Mouse (Mus musculus): Measurements from ENCODE around the gene Gm42906. TPM values are rescaled to one million over a fixed set of nuclear protein-coding genes. Genes with fewer than 3 reads are reported as not detected.

Gm42906 gene
- polyA plus RNA-seq, 1 experiment from 2014 or later = not detected

DNA sequence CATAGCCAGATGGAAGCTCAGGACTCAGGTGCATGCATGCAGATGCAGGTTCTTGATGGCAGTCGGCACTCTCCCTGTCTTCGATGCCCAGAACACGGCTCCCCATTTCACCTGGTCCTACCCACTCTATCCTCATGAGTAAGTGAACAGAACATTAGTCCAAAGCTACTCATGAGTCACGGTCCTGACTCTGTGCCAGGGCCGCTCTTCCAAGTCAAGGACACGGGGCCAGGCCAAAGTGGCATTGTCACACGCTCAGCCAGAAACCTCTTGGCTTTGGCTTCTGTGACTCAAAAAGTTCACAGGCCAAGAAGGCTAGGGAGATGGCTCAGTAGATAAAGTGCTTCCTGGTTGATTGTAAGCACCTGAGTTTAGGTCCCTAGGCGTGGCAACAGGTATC is 81.3 kb downstream of the Gm42906 start:
- Histone ChIP-seq H3K4me2 (no peak overlapping the region), H3K4me3 (no peak overlapping the region), H3K9ac (no peak overlapping the region), H3K27me3 (no peaks in the 10 kb centered on the region), H3K4me1 (no peaks in the 10 kb centered on the region), H3K27ac (no peak overlapping the region), H3K9me3 (replicated peaks) (no peaks in the 10 kb centered on the region), H3K36me3 (ENCODE audit: poor library complexity, severe bottlenecking) (no peaks in the 10 kb centered on the region)
- ATAC-seq = no peak
- WGBS = 92% methylated on average over 8 of the region's 8 CpGs

DNA sequence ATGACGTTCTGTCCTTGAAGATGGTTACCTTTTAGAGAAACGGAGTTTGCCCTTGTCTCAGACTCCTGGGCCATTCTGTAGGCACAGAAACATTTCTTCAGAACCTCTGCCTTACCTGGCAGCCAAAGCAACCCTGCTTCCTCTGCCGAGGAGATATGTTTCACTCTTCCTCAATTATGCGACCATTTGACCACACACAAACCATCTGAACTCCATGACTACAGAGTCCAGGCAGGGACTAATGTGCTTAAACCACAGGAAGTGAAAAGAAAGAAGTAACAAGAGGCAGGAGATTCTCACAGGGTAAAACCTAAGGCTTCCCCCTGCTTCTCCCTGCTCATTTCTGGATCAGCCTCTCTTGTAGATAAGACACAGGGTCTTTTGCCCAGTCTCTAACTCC is 83.2 kb downstream of the Gm42906 start:
- Histone ChIP-seq H3K36me3 (ENCODE audit: poor library complexity, severe bottlenecking) (no peaks in the 10 kb centered on the region), H3K4me2 (no peak overlapping the region), H3K27ac (no peak overlapping the region), H3K4me3 (no peak overlapping the region), H3K4me1 (no peaks in the 10 kb centered on the region), H3K9me3 (replicated peaks) (no peaks in the 10 kb centered on the region), H3K9ac (no peak overlapping the region), H3K27me3 (no peaks in the 10 kb centered on the region)
- 84% methylated on average over 4 of the region's 4 CpGs for WGBS
- no peak for ATAC-seq

DNA sequence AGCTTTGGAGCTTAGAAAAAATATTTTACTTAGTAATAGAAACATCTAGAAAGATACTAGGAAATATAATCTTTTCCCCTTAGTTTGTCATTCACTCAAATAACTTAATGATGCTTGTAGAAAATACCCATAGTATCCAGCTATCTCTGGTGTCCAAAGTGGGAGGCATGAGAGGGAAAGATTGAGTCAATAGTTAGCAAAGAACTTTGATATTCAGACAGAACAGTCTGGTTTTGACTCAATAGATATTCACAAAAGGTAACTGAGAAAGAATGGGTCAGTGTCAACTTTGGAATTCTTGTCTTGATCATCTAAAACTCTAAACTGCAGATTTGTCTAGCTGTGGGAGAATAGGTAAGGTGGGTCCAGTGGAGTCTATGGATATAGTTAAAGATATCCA is 94.3 kb downstream of the Gm42906 start:
- no peaks in the 10 kb centered on the region for H3K36me3 ChIP-seq (ENCODE audit: poor library complexity, severe bottlenecking)
- no peak overlapping the region for H3K9ac ChIP-seq
- no peaks in the 10 kb centered on the region for H3K4me1 ChIP-seq
- H3K4me3 ChIP-seq = no peak overlapping the region
- no peak overlapping the region for H3K27ac ChIP-seq
- no peaks in the 10 kb centered on the region for H3K27me3 ChIP-seq
- H3K9me3 ChIP-seq (replicated peaks) = no peaks in the 10 kb centered on the region
- no peak overlapping the region for H3K4me2 ChIP-seq
- ATAC-seq = no peak

DNA sequence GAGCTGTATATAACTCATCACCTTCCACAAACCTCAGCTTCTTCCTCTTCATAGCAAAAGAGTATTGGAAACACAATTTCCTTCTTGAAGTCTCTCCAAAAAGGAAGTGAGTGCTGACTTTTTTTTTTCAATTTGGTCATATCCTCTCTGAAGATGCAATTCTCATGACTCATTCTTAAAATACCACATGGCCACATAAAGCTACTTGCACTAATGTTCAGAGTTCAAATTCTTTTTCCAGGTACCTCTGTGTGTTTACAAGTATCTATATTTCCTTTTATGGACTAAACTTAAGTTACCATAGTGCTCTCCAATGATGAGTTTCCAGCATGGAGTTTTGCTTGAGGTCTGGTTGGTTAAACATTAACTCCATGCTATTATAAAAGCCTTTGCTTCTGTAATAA is 94.8 kb downstream of the Gm42906 start:
- Histone ChIP-seq H3K9me3 (replicated peaks) (no peaks in the 10 kb centered on the region), H3K4me3 (no peak overlapping the region)

DNA sequence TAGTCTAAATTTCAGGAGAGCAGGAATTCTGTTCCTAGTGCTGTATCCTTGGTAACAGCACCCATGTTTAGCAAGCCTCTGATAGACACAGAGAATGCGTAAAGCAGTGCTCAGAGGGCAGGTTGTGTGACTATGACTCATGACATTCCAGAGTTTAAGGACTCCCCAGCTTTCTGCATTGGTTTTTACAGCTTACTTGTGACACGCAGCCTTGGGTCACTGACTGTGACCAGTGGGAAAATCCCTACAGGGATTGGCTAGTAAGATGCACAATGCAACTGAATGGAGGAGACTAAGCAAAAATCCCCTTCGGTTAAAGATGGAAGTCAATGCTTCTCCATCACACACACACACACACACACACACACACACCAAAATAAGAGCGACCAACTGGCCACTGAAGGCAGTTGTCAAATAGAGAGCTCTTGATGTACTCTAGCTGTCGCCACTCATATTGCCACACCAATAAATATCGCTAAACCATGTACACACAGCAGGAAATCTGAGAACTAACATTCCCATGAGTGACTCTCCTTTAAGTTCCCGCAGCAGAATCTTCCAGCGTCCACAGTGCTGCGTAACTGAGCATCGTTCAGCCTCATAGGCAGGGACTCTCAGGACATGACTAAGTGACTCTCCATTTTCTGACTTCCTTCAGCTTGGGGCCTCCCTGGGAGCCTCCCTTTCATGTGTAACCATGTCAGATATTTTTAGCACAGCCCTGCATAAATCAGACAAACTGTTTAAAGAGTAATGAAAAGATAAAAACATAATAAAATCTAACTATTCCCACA is 112.0 kb downstream of the Gm42906 start:
- no peak overlapping the region for H3K4me2 ChIP-seq
- no peak overlapping the region for H3K27ac ChIP-seq
- H3K4me1 ChIP-seq = no peaks in the 10 kb centered on the region
- no peak for ATAC-seq
- WGBS = 80% methylated on average over 10 of the region's 10 CpGs
- no peak overlapping the region for H3K4me3 ChIP-seq
- no peaks in the 10 kb centered on the region for H3K27me3 ChIP-seq
- no peaks in the 10 kb centered on the region for H3K36me3 ChIP-seq (ENCODE audit: poor library complexity, severe bottlenecking)
- H3K9me3 ChIP-seq (replicated peaks) = no peaks in the 10 kb centered on the region
- no peak overlapping the region for H3K9ac ChIP-seq

More for the DNA sequence above, 94.8 kb downstream of the Gm42906 start:
- no peak for ATAC-seq
- no peaks in the 10 kb centered on the region for H3K27me3 ChIP-seq
- no peaks in the 10 kb centered on the region for H3K36me3 ChIP-seq (ENCODE audit: poor library complexity, severe bottlenecking)
- H3K4me1 ChIP-seq = no peaks in the 10 kb centered on the region
- no peak overlapping the region for H3K4me2 ChIP-seq
- H3K27ac ChIP-seq = no peak overlapping the region
- H3K9ac ChIP-seq = no peak overlapping the region

- no peaks in the 10 kb centered on the region for H3K4me1 ChIP-seq
- 76% methylated on average over 2 of the region's 2 CpGs for WGBS
- H3K27me3 ChIP-seq = no peaks in the 10 kb centered on the region
- H3K27ac ChIP-seq = no peak overlapping the region
- no peak overlapping the region for H3K9ac ChIP-seq
- no peaks in the 10 kb centered on the region for H3K36me3 ChIP-seq (ENCODE audit: poor library complexity, severe bottlenecking)
- no peak for ATAC-seq
- H3K9me3 ChIP-seq (replicated peaks) = no peaks in the 10 kb centered on the region; the same call in 1 of the 2 replicates
- H3K4me3 ChIP-seq = no peak overlapping the region
- no peak overlapping the region for H3K4me2 ChIP-seq
Measured at GRCm38 (mm10) chr5:151300286-151300685, 127.7 kb downstream of the Gm42906 start.

- WGBS = 98% methylated on average over 7 of the region's 7 CpGs
- H3K27ac ChIP-seq = no peak overlapping the region
Measured at GRCm38 (mm10) chr5:151299576-151299975, 128.4 kb downstream of the Gm42906 start.

DNA sequence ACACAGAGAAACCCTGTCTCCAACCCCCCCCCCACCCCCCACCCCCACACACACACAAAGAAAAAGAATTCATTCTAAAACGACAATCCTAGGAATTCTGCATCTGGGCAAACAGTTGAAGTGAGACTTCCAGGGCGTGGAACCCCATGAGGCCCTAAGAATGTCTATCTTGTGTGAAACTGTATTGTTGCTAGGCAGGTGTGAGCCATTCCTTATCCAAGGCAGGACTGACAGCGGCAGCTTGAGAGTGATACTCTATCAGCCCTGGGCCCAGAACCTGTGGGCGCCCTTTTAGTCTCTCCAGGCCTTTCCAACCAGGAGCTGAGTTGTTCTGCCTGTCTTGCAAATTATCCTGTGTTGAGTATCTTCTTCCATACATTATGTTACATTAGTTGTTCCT is 129.6 kb downstream of the Gm42906 start:
- Histone ChIP-seq H3K9ac (no peak overlapping the region), H3K27me3 (no peaks in the 10 kb centered on the region), H3K4me1 (no peaks in the 10 kb centered on the region), H3K27ac (no peak overlapping the region), H3K4me3 (no peak overlapping the region), H3K9me3 (replicated peaks) (no peaks in the 10 kb centered on the region; the same call in 1 of the 2 replicates), H3K36me3 (ENCODE audit: poor library complexity, severe bottlenecking) (no peaks in the 10 kb centered on the region), H3K4me2 (no peak overlapping the region)
- no peak for ATAC-seq
- 83% methylated on average over 4 of the region's 4 CpGs for WGBS

More at GRCm38 (mm10) chr5:151299576-151299975, 128.4 kb downstream of the Gm42906 start:
- Histone ChIP-seq H3K4me2 (no peak overlapping the region), H3K36me3 (ENCODE audit: poor library complexity, severe bottlenecking) (no peaks in the 10 kb centered on the region), H3K4me3 (no peak overlapping the region), H3K9ac (no peak overlapping the region), H3K27me3 (no peaks in the 10 kb centered on the region), H3K4me1 (no peaks in the 10 kb centered on the region), H3K9me3 (replicated peaks) (no peaks in the 10 kb centered on the region; the same call in 1 of the 2 replicates)
- ATAC-seq = no peak

DNA sequence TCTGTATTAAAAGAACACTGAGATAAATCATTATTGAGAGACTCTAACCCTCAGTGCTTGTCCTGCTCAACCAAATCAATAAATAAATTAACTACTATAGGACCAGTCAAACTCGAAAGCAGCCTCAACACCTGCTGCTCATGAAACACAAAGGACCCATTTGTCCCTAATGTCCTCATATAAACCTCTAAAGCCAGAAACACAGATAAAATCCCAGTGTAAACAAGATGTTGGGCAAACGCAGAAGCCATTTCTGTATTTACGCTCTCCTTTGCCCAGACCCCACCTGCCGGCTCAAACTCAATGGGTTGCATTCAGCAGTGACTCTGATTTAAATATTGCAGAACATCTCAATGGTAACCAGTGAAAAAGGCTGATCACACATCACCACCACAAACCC is 131.7 kb downstream of the Gm42906 start:
- ATAC-seq = no peak
- H3K36me3 ChIP-seq (ENCODE audit: poor library complexity, severe bottlenecking) = no peaks in the 10 kb centered on the region
- no peaks in the 10 kb centered on the region; the same call in 1 of the 2 replicates for H3K9me3 ChIP-seq (replicated peaks)
- H3K4me2 ChIP-seq = no peak overlapping the region
- no peak overlapping the region for H3K4me3 ChIP-seq
- H3K9ac ChIP-seq = no peak overlapping the region
- no peaks in the 10 kb centered on the region for H3K4me1 ChIP-seq
- no peak overlapping the region for H3K27ac ChIP-seq
- H3K27me3 ChIP-seq = no peaks in the 10 kb centered on the region
- WGBS = 79% methylated on average over 4 of the region's 4 CpGs

- H3K4me2 ChIP-seq = no peak overlapping the region
- no peaks in the 10 kb centered on the region for H3K36me3 ChIP-seq (ENCODE audit: poor library complexity, severe bottlenecking)
- no peaks in the 10 kb centered on the region for H3K4me1 ChIP-seq
- ATAC-seq = no peak
- WGBS = 90% methylated on average over 4 of the region's 4 CpGs
- H3K9me3 ChIP-seq (replicated peaks) = no peaks in the 10 kb centered on the region
- no peak overlapping the region for H3K27ac ChIP-seq
- no peak overlapping the region for H3K9ac ChIP-seq
- H3K27me3 ChIP-seq = no peaks in the 10 kb centered on the region
- no peak overlapping the region for H3K4me3 ChIP-seq
Measured at GRCm38 (mm10) chr5:151293591-151293990, 134.4 kb downstream of the Gm42906 start.

GRCm38 (mm10) chr5:151292310-151292709 is 135.7 kb downstream of the Gm42906 start:
- ATAC-seq = no peak
- Histone ChIP-seq H3K27ac (no peak overlapping the region), H3K36me3 (ENCODE audit: poor library complexity, severe bottlenecking) (no peaks in the 10 kb centered on the region), H3K27me3 (no peaks in the 10 kb centered on the region), H3K4me3 (no peak overlapping the region), H3K4me1 (no peaks in the 10 kb centered on the region), H3K4me2 (no peak overlapping the region), H3K9me3 (replicated peaks) (no peaks in the 10 kb centered on the region), H3K9ac (no peak overlapping the region)
- 15% methylated on average over 1 of the region's 1 CpGs for WGBS

DNA sequence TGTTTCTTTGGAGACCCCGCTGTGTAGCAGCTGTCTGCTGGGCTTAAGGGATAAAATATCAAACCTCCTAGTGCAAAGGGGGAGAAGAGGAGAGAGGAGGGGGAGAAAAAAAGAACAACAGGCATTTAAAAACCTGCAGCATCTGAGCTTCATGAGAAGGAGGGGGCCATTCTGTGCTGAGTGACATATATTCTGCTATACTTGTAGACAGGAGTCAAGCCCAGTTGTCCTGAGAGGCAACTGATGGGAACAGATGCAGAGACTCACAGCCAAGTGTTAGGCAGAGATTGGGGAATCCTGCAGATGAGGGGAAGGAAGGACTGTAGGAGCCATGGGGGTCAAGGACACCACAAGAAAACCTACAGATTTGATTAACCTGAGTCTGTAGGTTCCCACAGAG is 141.6 kb downstream of the Gm42906 start:
- H3K4me1 ChIP-seq = no peaks in the 10 kb centered on the region
- ATAC-seq = no peak
- no peaks in the 10 kb centered on the region for H3K27me3 ChIP-seq
- H3K9ac ChIP-seq = no peak overlapping the region
- H3K27ac ChIP-seq = no peak overlapping the region
- H3K4me3 ChIP-seq = no peak overlapping the region
- no peaks in the 10 kb centered on the region for H3K36me3 ChIP-seq (ENCODE audit: poor library complexity, severe bottlenecking)
- 75% methylated on average over 1 of the region's 1 CpGs for WGBS
- no peak overlapping the region for H3K4me2 ChIP-seq
- no peaks in the 10 kb centered on the region for H3K9me3 ChIP-seq (replicated peaks)

DNA sequence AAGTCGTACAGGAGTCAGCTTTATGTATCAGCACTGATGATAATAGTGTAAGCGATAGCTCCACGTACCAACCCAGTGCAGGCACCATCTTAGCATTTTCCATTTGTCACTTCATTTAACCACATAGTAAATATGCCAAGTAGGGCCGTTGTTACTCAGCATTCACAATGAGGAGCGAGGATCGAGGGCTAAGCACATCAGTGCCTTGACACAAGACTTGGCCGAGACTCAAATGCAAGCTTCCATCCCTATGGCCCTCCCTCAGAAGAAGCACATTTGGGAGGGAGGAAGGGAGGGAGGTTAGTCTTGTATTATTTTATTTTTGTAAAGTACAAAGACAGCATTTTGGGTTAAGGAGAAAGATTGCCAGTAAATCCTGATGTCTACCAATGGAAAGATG is 148.4 kb downstream of the Gm42906 start:
- H3K27me3 ChIP-seq = no peaks in the 10 kb centered on the region
- 85% methylated on average over 7 of the region's 7 CpGs for WGBS

More for the DNA sequence above, 148.4 kb downstream of the Gm42906 start:
- ATAC-seq = no peak
- H3K27ac ChIP-seq = no peak overlapping the region
- H3K4me1 ChIP-seq = no peaks in the 10 kb centered on the region
- no peak overlapping the region for H3K9ac ChIP-seq
- H3K36me3 ChIP-seq (ENCODE audit: poor library complexity, severe bottlenecking) = no peaks in the 10 kb centered on the region
- no peaks in the 10 kb centered on the region for H3K9me3 ChIP-seq (replicated peaks)
- H3K4me3 ChIP-seq = no peak overlapping the region
- H3K4me2 ChIP-seq = no peak overlapping the region

Measured in forebrain, embryonic 13.5 days (tissue).